Mouse (Mus musculus) induced T-regulatory cell, adult 2 months (primary cell): ENCODE measurements at regions not wholly inside any gene's neighbourhood (a gene's known extent, or its start where the extent isn't known, plus 50 kb on each side); places are given as distances from the start of the nearest gene placed in this dataset.
"Not testable (repeated sequence)": the region's sequence is repeated elsewhere in the genome, so short reads cannot be mapped to it uniquely, and the experiment has no call there.

ENCODE experiments used
- DNase-seq: peaks from one replicate; pipeline ENCODE4 v3.0.0-alpha.2; 2012; ENCODE audit warnings: low read depth

- no peak for DNase-seq
Measured at GRCm38 (mm10) chr7:113010150-113010549, 56.4 kb downstream of the Rassf10 start.

GRCm38 (mm10) chr7:113017092-113017755, 63.5 kb downstream of the Rassf10 start:
- no peak for DNase-seq

GRCm38 (mm10) chr7:113021412-113021811, 67.7 kb downstream of the Rassf10 start:
- no peak for DNase-seq

- DNase-seq, result no peak
Measured at GRCm38 (mm10) chr7:113022516-113022915, 68.8 kb downstream of the Rassf10 start.

- no peak for DNase-seq
Measured at GRCm38 (mm10) chr7:113025758-113026157, 72.0 kb downstream of the Rassf10 start.

- DNase-seq, result no peak
Measured at GRCm38 (mm10) chr7:113026290-113027075, 72.7 kb downstream of the Rassf10 start.

- DNase-seq, result no peak
Measured at GRCm38 (mm10) chr7:113027125-113027801, 73.5 kb downstream of the Rassf10 start.

GRCm38 (mm10) chr7:113030053-113030752, 76.4 kb downstream of the Rassf10 start:
- DNase-seq, result no peak

GRCm38 (mm10) chr7:113035751-113036150, 82.0 kb downstream of the Rassf10 start:
- no peak for DNase-seq

- no peak for DNase-seq
Measured at GRCm38 (mm10) chr7:113037825-113038613, 84.3 kb downstream of the Rassf10 start.

GRCm38 (mm10) chr7:113038906-113039671, 85.3 kb downstream of the Rassf10 start:
- DNase-seq, result no peak

GRCm38 (mm10) chr7:113045613-113046159, 91.9 kb downstream of the Rassf10 start:
- DNase-seq, result not testable (repeated sequence)

GRCm38 (mm10) chr7:113046406-113046805, 92.6 kb downstream of the Rassf10 start:
- no peak for DNase-seq

- no peak for DNase-seq
Measured at GRCm38 (mm10) chr7:113047583-113047982, 93.8 kb downstream of the Rassf10 start.

- no peak for DNase-seq
Measured at GRCm38 (mm10) chr7:113048097-113048795, 94.5 kb downstream of the Rassf10 start.

GRCm38 (mm10) chr7:113049440-113049839, 95.7 kb downstream of the Rassf10 start:
- no peak for DNase-seq

GRCm38 (mm10) chr7:113052952-113053351, 99.2 kb downstream of the Rassf10 start:
- DNase-seq, result no peak

- DNase-seq, result no peak
Measured at GRCm38 (mm10) chr7:113056421-113056820, 102.7 kb downstream of the Rassf10 start.

GRCm38 (mm10) chr7:113059211-113059966, 105.6 kb downstream of the Rassf10 start:
- no peak for DNase-seq
